Mouse (Mus musculus): ENCODE data around the gene Kctd7. TPM values are rescaled to one million over a fixed set of nuclear protein-coding genes. Genes with fewer than 3 reads are reported as not detected.

Gene Kctd7
- polyA plus RNA-seq, 1 experiment from 2014 or later: 2.4 TPM

DNA sequence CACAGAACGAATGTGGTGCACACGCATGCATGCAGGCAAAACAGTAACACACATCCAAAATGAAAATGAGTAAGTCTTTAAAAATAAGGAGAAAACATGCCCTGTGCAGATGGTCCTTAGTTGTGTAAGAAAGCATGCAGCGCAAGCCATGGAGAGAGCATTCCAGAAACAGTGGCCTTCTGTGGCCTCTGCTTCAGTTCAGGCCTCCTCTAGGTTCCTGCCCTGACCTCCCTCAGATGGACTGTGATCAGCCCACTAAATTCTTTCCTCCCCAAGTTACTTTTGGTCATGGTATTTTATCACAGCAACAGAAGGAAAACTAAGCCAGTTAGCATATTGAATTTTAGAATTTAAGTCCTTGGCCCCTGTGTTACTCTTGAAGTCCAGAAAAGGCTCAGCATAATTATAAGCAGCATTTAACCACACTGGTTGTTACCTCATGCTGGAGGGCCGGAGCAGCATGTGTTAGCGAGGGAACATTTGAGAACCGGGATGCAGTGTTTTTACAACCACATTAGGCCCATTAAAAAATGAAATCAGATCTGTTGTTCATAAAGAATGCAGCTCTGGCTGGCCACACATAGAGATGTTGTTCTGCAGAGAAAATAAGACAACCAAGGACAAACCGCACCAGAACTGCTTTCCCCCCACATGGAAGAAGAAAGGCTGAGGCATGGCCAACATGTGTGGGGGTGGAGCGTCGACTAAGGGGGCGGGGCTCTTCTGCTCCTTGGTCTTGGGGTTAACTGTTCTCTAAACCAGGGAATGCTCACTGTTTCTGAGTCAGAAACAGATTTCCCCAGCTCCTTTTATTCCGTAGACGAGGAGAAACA is 33.8 kb upstream of the Kctd7 start:
- no peak overlapping the region for H3K9ac ChIP-seq (ENCODE audit: low read length)
- no peak overlapping the region; the same call in 1 of the 2 replicates for H3K27ac ChIP-seq (replicated peaks)
- no peaks in the 10 kb centered on the region for H3K27me3 ChIP-seq (ENCODE audit: control insufficient read depth, insufficient read depth, low read length)
- H3K4me3 ChIP-seq (ENCODE audit: low read depth, low read length): no peak overlapping the region
- no peaks in the 10 kb centered on the region for H3K9me3 ChIP-seq (ENCODE audit: control insufficient read depth, low read length)
- DNase-seq (ENCODE audit: low spot score) (no peak), ATAC-seq (ENCODE audit: low FRiP score, low TSS enrichment) (no peak)
- H3K4me1 ChIP-seq (replicated peaks; ENCODE audit: control insufficient read depth, insufficient read depth): no peaks in the 10 kb centered on the region
- TF ChIP-seq EP300 (optimal IDR thresholded peaks at IDR 0.05) (no peak), CTCF (IDR thresholded peaks at IDR 0.05; ENCODE audit: low read depth) (no peak)
- WGBS: 76% methylated on average over 12 of the region's 12 CpGs
- H3K4me2 ChIP-seq (replicated peaks; ENCODE audit: low read depth): no peak overlapping the region
- H3K36me3 ChIP-seq (ENCODE audit: control insufficient read depth, insufficient read depth, low read length): no peaks in the 10 kb centered on the region; the same call in 1 of the 2 replicates

DNA sequence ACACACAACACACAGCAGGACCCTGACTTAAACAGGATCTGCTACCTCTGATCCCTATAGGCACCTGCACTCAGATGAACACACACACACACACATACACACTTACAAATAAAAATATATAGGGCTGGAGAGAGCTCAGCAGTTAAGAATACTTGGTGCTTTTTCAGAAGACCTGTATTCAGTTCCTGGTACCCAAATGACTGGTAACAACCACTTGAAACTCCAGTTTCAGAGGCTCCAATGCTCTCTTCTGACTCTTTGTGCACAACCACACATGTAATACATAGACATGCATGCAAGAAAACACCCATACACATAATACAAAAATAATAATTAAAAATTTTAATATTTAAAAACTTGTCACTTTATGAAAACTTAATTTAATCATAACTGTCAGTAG is 32.0 kb upstream of the Kctd7 start:
- Histone ChIP-seq H3K4me2 (replicated peaks; ENCODE audit: low read depth) (no peak overlapping the region), H3K27me3 (ENCODE audit: control insufficient read depth, insufficient read depth, low read length) (no peaks in the 10 kb centered on the region), H3K9ac (ENCODE audit: low read length) (no peak overlapping the region), H3K27ac (replicated peaks) (no peak overlapping the region), H3K36me3 (ENCODE audit: control insufficient read depth, insufficient read depth, low read length) (no peaks in the 10 kb centered on the region; the same call in 1 of the 2 replicates), H3K4me3 (ENCODE audit: low read depth, low read length) (no peak overlapping the region), H3K4me1 (replicated peaks; ENCODE audit: control insufficient read depth, insufficient read depth) (no peaks in the 10 kb centered on the region), H3K9me3 (ENCODE audit: control insufficient read depth, low read length) (no peaks in the 10 kb centered on the region)
- ATAC-seq (ENCODE audit: low FRiP score, low TSS enrichment) (no peak), DNase-seq (ENCODE audit: low spot score) (no peak)
- TF ChIP-seq EP300 (optimal IDR thresholded peaks at IDR 0.05) (no peak), CTCF (IDR thresholded peaks at IDR 0.05; ENCODE audit: low read depth) (no peak)

DNA sequence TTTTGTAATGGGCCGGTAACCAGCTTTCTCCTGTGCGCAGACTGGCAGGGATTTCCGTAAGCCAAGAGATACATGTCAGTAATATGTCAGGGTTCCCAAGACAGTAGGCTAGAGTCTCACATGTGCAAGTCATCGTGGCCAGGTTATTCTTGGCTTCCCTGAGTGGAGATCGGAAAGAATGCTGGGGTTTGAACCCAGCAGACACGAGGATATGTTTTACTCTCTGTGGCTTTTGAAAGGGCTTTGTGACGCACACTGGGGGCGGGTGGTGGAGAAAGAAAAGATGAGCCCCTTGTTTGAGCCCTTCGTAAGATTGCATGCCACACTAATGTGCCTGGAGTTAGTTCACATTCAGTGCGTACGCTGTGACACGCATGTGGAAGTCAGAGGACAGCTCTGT is 28.5 kb upstream of the Kctd7 start:
- Histone ChIP-seq H3K36me3 (ENCODE audit: control insufficient read depth, insufficient read depth, low read length) (no peaks in the 10 kb centered on the region), H3K9me3 (ENCODE audit: control insufficient read depth, low read length) (no peaks in the 10 kb centered on the region), H3K9ac (ENCODE audit: low read length) (no peak overlapping the region), H3K27ac (replicated peaks) (no peak overlapping the region), H3K4me1 (replicated peaks; ENCODE audit: control insufficient read depth, insufficient read depth) (peaks cover 3% of the 10 kb centered on the region; the same call in 1 of the 2 replicates), H3K4me2 (replicated peaks; ENCODE audit: low read depth) (no peak overlapping the region), H3K4me3 (ENCODE audit: low read depth, low read length) (no peak overlapping the region), H3K27me3 (ENCODE audit: control insufficient read depth, insufficient read depth, low read length) (no peaks in the 10 kb centered on the region)
- WGBS: 86% methylated on average over 12 of the region's 12 CpGs
- TF ChIP-seq CTCF (IDR thresholded peaks at IDR 0.05; ENCODE audit: low read depth) (no peak), EP300 (optimal IDR thresholded peaks at IDR 0.05) (no peak)
- DNase-seq (ENCODE audit: low spot score) (no peak), ATAC-seq (ENCODE audit: low FRiP score, low TSS enrichment) (no peak)

DNA sequence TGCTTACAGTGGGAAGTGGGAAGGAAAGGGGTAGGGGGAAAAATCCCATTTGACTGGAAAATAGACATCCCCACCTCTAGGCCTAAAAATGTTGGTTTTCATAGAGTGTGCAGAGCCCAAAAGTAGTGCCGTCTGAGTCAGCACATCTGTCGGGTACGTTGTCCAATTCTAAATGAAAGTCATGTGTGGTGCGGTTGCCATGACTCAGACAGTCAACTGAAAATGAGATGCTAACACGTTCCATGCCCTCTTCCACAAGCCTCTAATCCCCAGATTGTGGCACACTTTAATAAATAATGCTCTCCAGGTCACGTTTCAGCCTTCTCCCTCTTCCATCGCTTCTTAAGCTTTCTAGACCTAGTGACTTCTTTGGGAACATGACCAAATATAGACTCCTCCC is 27.8 kb upstream of the Kctd7 start:
- H3K27ac ChIP-seq (replicated peaks): peak overlapping the region; percentile 53; the same call in 1 of the 2 replicates
- H3K36me3 ChIP-seq (ENCODE audit: control insufficient read depth, insufficient read depth, low read length): no peaks in the 10 kb centered on the region
- H3K4me2 ChIP-seq (replicated peaks; ENCODE audit: low read depth): no peak overlapping the region
- H3K9ac ChIP-seq (ENCODE audit: low read length): no peak overlapping the region
- DNase-seq (ENCODE audit: low spot score) (no peak), ATAC-seq (ENCODE audit: low FRiP score, low TSS enrichment) (no peak)
- no peaks in the 10 kb centered on the region for H3K9me3 ChIP-seq (ENCODE audit: control insufficient read depth, low read length)
- no peaks in the 10 kb centered on the region for H3K27me3 ChIP-seq (ENCODE audit: control insufficient read depth, insufficient read depth, low read length)
- peaks cover 3% of the 10 kb centered on the region; the same call in 1 of the 2 replicates for H3K4me1 ChIP-seq (replicated peaks; ENCODE audit: control insufficient read depth, insufficient read depth)
- TF ChIP-seq EP300 (optimal IDR thresholded peaks at IDR 0.05) (no peak), CTCF (IDR thresholded peaks at IDR 0.05; ENCODE audit: low read depth) (no peak)
- no peak overlapping the region for H3K4me3 ChIP-seq (ENCODE audit: low read depth, low read length)
- WGBS: 58% methylated on average over 7 of the region's 7 CpGs

DNA sequence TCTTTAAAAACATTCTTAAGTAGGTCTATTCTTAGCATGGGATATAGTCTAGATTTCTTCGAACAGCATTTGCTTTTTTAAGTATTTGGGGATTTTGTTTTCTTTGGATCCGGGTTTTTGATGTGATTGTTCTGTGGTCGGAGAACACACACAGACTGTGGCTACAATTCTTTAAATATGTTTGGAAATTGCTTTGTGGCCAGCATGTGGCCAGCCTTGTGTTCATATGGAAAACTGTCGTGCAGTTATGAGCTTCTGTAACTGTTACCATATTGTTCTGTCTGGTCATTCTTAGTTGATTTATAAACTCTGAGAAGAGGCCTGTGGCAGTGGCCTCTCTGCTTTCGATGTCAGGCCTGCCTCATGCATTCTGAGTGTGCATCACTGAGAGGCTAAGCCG is 26.7 kb upstream of the Kctd7 start:
- DNase-seq (ENCODE audit: low spot score) (no peak), ATAC-seq (ENCODE audit: low FRiP score, low TSS enrichment) (no peak)
- H3K36me3 ChIP-seq (ENCODE audit: control insufficient read depth, insufficient read depth, low read length): no peaks in the 10 kb centered on the region
- H3K27ac ChIP-seq (replicated peaks): 0 out of 2 replicates have a peak overlapping the region, but pooled peaks have one; percentile 2
- H3K4me2 ChIP-seq (replicated peaks; ENCODE audit: low read depth): no peak overlapping the region
- no peaks in the 10 kb centered on the region for H3K9me3 ChIP-seq (ENCODE audit: control insufficient read depth, low read length)
- H3K4me3 ChIP-seq (ENCODE audit: low read depth, low read length): no peak overlapping the region
- H3K9ac ChIP-seq (ENCODE audit: low read length): no peak overlapping the region
- TF ChIP-seq EP300 (optimal IDR thresholded peaks at IDR 0.05) (no peak), CTCF (IDR thresholded peaks at IDR 0.05; ENCODE audit: low read depth) (no peak)
- 52% methylated on average over 6 of the region's 6 CpGs for WGBS
- H3K4me1 ChIP-seq (replicated peaks; ENCODE audit: control insufficient read depth, insufficient read depth): peaks cover 3% of the 10 kb centered on the region; the same call in 1 of the 2 replicates
- no peaks in the 10 kb centered on the region for H3K27me3 ChIP-seq (ENCODE audit: control insufficient read depth, insufficient read depth, low read length)

DNA sequence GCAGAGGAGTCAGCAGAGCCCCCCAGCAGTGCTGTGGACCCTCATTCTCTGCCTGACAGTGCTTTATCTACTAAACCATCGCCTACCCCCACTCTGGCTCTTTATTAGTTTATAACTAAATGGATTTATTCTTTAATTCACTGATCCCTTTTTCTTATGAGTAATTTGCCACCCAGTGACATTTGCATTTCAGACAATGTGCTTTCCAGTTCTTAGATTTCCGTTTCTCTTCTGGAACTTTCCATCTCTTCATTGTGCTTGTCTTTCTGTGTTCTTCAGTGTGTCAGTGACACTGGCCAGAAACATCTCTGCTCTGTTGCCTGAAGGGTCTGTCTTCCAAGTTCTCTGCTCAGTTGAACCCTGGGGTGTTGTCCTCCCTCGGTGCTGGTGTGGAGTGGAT is 25.4 kb upstream of the Kctd7 start:
- H3K4me1 ChIP-seq (replicated peaks; ENCODE audit: control insufficient read depth, insufficient read depth): peaks cover 3% of the 10 kb centered on the region; the same call in 1 of the 2 replicates
- no peaks in the 10 kb centered on the region for H3K36me3 ChIP-seq (ENCODE audit: control insufficient read depth, insufficient read depth, low read length)
- no peak for DNase-seq (ENCODE audit: low spot score)
- 44% methylated on average over 3 of the region's 3 CpGs for WGBS
- H3K9me3 ChIP-seq (ENCODE audit: control insufficient read depth, low read length): no peaks in the 10 kb centered on the region
- H3K27me3 ChIP-seq (ENCODE audit: control insufficient read depth, insufficient read depth, low read length): no peaks in the 10 kb centered on the region
- no peak overlapping the region for H3K4me2 ChIP-seq (replicated peaks; ENCODE audit: low read depth)
- no peak overlapping the region for H3K9ac ChIP-seq (ENCODE audit: low read length)
- no peak for ATAC-seq (ENCODE audit: low FRiP score, low TSS enrichment)
- no peak overlapping the region for H3K4me3 ChIP-seq (ENCODE audit: low read depth, low read length)
- H3K27ac ChIP-seq (replicated peaks): peak overlapping the region; percentile 74
- TF ChIP-seq CTCF (IDR thresholded peaks at IDR 0.05; ENCODE audit: low read depth): no peak
- TF ChIP-seq EP300 (optimal IDR thresholded peaks at IDR 0.05): no peak
